Mouse (Mus musculus): Measurements from ENCODE around the gene Ramp1. TPM values are rescaled to one million over a fixed set of nuclear protein-coding genes. Genes with fewer than 3 reads are reported as not detected.

Gene Ramp1
- polyA plus RNA-seq (2012; rRNA removed), result 1.9 and 2.6 TPM in 2 replicates

DNA sequence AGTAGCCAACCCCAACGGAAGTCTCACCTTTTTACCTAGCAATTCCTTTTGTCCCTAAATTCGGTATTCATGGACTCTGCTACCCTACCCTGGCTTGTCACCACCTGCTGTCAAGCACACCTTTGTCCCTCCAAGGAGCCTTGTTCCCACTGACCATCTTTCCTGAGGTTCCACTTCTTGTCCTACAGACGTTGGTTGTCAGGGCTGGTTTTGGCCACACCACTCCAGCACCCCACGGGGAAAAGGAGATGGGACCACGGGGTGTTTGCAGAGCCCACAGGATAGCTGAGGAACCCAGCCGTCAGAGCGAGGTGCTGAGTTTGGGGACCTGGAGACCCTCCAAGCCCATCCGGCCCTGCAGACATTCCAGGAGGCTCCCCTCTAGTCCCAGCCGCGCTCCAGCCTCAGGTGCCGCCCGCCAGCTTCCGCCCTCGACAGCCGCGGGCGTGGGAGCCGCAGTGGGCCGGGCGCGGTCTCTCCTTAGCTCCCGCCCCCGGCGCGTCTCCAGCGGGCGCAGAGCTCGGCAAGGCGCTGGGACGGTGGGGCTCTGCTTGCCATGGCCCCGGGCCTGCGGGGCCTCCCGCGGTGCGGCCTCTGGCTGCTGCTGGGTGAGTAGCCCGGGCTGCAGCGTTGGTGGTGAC, at the start of gene Ramp1:
TSS of gene Ramp1 (plus strand) at position 290 of the 641 bp plus-strand sequence.
- TF ChIP-seq CTCF (conservative IDR thresholded peaks at IDR 0.05; ENCODE audit: insufficient read depth, insufficient read length, low read depth, low read length) (no peak), POLR2A (IDR thresholded peaks at IDR 0.05; ENCODE audit: low read depth, low read length) (no peak)
- Histone ChIP-seq H3K4me3 (ENCODE audit: insufficient read depth, low read depth, low read length) (peak within 1 kb of the TSS; percentile 10; the same call in 1 of the 2 replicates), H3K27ac (ENCODE audit: insufficient read depth, low read depth, low read length) (no peak within 1 kb of the TSS), H3K27me3 (replicated peaks; ENCODE audit: control insufficient read depth, insufficient read depth, low read length) (no peaks in the 10 kb centered on the region), H3K36me3 (ENCODE audit: control insufficient read depth, insufficient read depth, low read length) (no peaks in the 10 kb centered on the region), H3K4me1 (ENCODE audit: control insufficient read depth, insufficient read depth, low read length) (no peaks in the 10 kb centered on the region)
- DNase-seq, result no peak
- 4% methylated on average over 37 of the region's 37 CpGs for WGBS

DNA sequence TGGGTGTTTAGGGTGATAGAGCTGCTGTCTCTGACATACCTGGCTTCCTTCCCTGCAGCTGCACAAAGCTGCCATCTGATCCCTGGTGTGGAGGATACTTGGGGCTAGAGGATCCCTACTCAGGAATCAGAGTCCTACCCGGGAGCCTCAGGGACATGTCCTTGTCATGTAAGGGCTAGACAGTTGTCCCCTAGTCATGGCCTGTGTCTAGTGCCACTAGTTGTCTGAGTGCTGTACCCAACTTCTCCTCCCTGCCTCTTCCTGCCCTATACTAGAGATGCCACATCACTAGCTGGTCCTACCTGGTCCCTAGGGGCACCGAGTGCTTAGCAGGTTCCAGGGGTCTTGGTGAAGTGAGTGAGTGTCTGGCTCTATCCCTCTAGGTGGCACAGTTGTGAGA, 42.6 kb upstream of the Ramp1 start:
- TF ChIP-seq CTCF (conservative IDR thresholded peaks at IDR 0.05; ENCODE audit: insufficient read depth, insufficient read length, low read depth, low read length), result no peak
- no peak for TF ChIP-seq POLR2A (IDR thresholded peaks at IDR 0.05; ENCODE audit: low read depth, low read length)
- WGBS, result 78% methylated on average over 2 of the region's 2 CpGs
- no peak overlapping the region for H3K4me3 ChIP-seq (ENCODE audit: insufficient read depth, low read depth, low read length)
- no peak overlapping the region for H3K27ac ChIP-seq (ENCODE audit: insufficient read depth, low read depth, low read length)
- no peaks in the 10 kb centered on the region for H3K27me3 ChIP-seq (replicated peaks; ENCODE audit: control insufficient read depth, insufficient read depth, low read length)
- H3K36me3 ChIP-seq (ENCODE audit: control insufficient read depth, insufficient read depth, low read length), result no peaks in the 10 kb centered on the region
- DNase-seq, result no peak
- H3K4me1 ChIP-seq (ENCODE audit: control insufficient read depth, insufficient read depth, low read length), result no peaks in the 10 kb centered on the region

DNA sequence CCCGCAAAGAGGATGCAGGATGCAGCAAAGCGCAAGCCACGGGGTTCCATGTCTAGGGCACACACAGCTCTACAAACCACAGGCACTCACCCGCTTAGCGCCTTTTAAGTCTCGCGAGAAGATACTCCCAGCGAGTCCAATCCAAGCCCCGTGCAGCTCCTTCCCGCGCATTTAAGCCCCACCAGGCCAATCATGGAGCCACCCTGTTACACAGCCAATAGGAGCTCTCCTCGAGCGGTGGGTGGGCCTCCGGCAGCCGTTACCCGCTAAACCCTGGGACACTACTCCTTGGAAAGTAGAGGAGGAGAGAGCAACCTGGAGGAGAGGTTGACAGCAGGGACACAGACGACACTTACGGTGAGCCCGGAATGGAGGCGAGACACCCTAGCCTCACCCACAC, 34.8 kb upstream of the Ramp1 start, which contains the start of gene Rbm44:
TSS of gene Rbm44 (plus strand) at position 277 of the 400 bp plus-strand sequence.
- TF ChIP-seq CTCF (conservative IDR thresholded peaks at IDR 0.05; ENCODE audit: insufficient read depth, insufficient read length, low read depth, low read length) (no peak), POLR2A (IDR thresholded peaks at IDR 0.05; ENCODE audit: low read depth, low read length) (no peak)
- no peaks in the 10 kb centered on the region for H3K27me3 ChIP-seq (replicated peaks; ENCODE audit: control insufficient read depth, insufficient read depth, low read length)
- WGBS, result 78% methylated on average over 20 of the region's 20 CpGs
- DNase-seq, result no peak
- H3K27ac ChIP-seq (ENCODE audit: insufficient read depth, low read depth, low read length), result no peak within 1 kb of the TSS
- no peak within 1 kb of the TSS for H3K4me3 ChIP-seq (ENCODE audit: insufficient read depth, low read depth, low read length)
- H3K36me3 ChIP-seq (ENCODE audit: control insufficient read depth, insufficient read depth, low read length), result no peaks in the 10 kb centered on the region
- H3K4me1 ChIP-seq (ENCODE audit: control insufficient read depth, insufficient read depth, low read length), result no peaks in the 10 kb centered on the region

DNA sequence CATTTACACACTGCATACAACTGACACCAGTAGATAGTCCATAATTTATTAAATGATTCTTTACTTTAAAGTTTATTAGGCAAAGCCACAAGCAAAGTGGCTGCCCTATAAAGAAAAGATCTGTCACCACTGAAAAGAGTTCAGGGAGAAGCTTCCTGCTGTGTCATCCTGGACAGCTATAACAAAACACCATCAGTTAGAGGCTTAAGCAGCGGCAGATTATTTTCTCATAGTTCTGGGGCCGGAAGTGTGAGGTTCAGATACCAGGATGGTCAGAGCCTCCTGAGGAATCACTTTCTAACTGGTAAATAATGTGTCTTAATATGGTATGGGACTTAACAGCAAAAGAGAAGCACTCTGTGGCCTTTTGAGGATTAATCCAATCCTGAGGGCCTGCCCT, 28.1 kb upstream of the Ramp1 start:
- H3K36me3 ChIP-seq (ENCODE audit: control insufficient read depth, insufficient read depth, low read length), result no peaks in the 10 kb centered on the region
- 78% methylated on average over 2 of the region's 2 CpGs for WGBS
- DNase-seq, result no peak
- TF ChIP-seq POLR2A (IDR thresholded peaks at IDR 0.05; ENCODE audit: low read depth, low read length) (no peak), CTCF (conservative IDR thresholded peaks at IDR 0.05; ENCODE audit: insufficient read depth, insufficient read length, low read depth, low read length) (no peak)
- no peak overlapping the region for H3K4me3 ChIP-seq (ENCODE audit: insufficient read depth, low read depth, low read length)
- no peaks in the 10 kb centered on the region for H3K27me3 ChIP-seq (replicated peaks; ENCODE audit: control insufficient read depth, insufficient read depth, low read length)
- H3K27ac ChIP-seq (ENCODE audit: insufficient read depth, low read depth, low read length), result no peak overlapping the region
- H3K4me1 ChIP-seq (ENCODE audit: control insufficient read depth, insufficient read depth, low read length), result no peaks in the 10 kb centered on the region

DNA sequence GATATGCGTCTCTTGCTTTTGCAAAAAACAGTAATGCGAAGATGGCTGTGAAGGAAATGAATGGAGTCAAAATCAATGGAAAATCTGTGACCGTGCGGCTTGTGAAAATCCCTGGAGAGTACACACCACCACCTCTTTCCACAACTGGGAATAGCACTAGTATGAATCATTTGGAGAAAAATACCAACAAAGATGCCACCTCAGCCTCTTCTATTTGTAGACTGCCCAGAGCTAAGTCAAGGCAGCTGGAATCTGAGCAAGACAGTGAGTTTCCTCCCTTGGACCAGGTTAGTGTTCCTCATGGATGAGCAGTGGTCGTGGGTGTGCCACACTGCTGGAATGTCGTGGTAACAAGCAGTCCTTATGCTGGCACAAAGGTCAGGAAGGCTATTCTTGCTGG, 12.8 kb upstream of the Ramp1 start:
- H3K4me1 ChIP-seq (ENCODE audit: control insufficient read depth, insufficient read depth, low read length), result no peaks in the 10 kb centered on the region
- DNase-seq, result no peak
- no peak overlapping the region for H3K27ac ChIP-seq (ENCODE audit: insufficient read depth, low read depth, low read length)
- no peak overlapping the region for H3K4me3 ChIP-seq (ENCODE audit: insufficient read depth, low read depth, low read length)
- TF ChIP-seq POLR2A (IDR thresholded peaks at IDR 0.05; ENCODE audit: low read depth, low read length), result no peak
- TF ChIP-seq CTCF (conservative IDR thresholded peaks at IDR 0.05; ENCODE audit: insufficient read depth, insufficient read length, low read depth, low read length), result no peak
- no peaks in the 10 kb centered on the region for H3K27me3 ChIP-seq (replicated peaks; ENCODE audit: control insufficient read depth, insufficient read depth, low read length)
- no peaks in the 10 kb centered on the region for H3K36me3 ChIP-seq (ENCODE audit: control insufficient read depth, insufficient read depth, low read length)
- WGBS, result 69% methylated on average over 6 of the region's 6 CpGs

DNA sequence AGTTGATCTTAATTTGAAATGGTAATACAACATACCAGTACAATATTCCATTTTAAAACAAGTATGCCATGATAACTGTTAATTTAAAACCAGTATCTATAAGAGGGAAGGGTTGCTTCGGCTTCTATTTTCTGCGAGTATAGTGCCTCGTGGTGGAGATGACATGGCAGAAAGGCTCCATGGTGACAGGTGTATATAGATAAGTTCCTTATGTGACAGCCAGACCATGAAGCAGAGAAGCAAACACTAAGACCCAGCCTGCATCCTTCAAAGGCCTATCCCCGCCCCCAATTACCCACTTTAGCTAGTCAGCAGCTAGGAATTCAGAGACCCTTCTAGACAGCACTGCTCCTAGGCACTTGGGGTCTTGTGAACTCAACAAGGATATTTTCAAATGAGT, 10.5 kb upstream of the Ramp1 start:
- DNase-seq, result no peak
- Histone ChIP-seq H3K4me1 (ENCODE audit: control insufficient read depth, insufficient read depth, low read length) (no peaks in the 10 kb centered on the region), H3K27me3 (replicated peaks; ENCODE audit: control insufficient read depth, insufficient read depth, low read length) (no peaks in the 10 kb centered on the region), H3K4me3 (ENCODE audit: insufficient read depth, low read depth, low read length) (no peak overlapping the region), H3K36me3 (ENCODE audit: control insufficient read depth, insufficient read depth, low read length) (no peaks in the 10 kb centered on the region), H3K27ac (ENCODE audit: insufficient read depth, low read depth, low read length) (no peak overlapping the region)
- WGBS, result 88% methylated on average over 4 of the region's 4 CpGs
- no peak for TF ChIP-seq CTCF (conservative IDR thresholded peaks at IDR 0.05; ENCODE audit: insufficient read depth, insufficient read length, low read depth, low read length)
- no peak for TF ChIP-seq POLR2A (IDR thresholded peaks at IDR 0.05; ENCODE audit: low read depth, low read length)

DNA sequence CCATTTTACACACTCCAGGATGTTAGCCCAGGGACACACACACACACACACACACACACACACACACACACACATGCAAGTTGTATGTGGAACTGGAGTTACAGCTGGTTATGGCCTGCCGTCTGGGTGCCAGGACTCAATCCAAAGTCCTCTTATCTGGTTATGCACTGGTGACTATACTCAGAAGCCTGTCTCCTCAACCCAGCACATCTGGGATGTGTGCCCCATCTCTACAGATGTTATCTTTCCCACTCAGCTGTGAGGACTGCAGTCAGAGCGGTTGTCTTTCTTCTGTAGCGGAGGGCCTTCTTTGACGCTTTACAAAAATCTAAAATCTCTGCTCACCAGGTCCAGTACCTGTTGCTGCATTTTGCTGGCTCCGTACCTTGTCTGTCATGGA, 4.8 kb upstream of the Ramp1 start:
- no peak for DNase-seq
- H3K4me3 ChIP-seq (ENCODE audit: insufficient read depth, low read depth, low read length), result no peak overlapping the region
- TF ChIP-seq POLR2A (IDR thresholded peaks at IDR 0.05; ENCODE audit: low read depth, low read length) (no peak), CTCF (conservative IDR thresholded peaks at IDR 0.05; ENCODE audit: insufficient read depth, insufficient read length, low read depth, low read length) (no peak)
- no peaks in the 10 kb centered on the region for H3K4me1 ChIP-seq (ENCODE audit: control insufficient read depth, insufficient read depth, low read length)
- no peak overlapping the region for H3K27ac ChIP-seq (ENCODE audit: insufficient read depth, low read depth, low read length)
- H3K27me3 ChIP-seq (replicated peaks; ENCODE audit: control insufficient read depth, insufficient read depth, low read length), result no peaks in the 10 kb centered on the region
- WGBS, result 94% methylated on average over 5 of the region's 5 CpGs
- no peaks in the 10 kb centered on the region for H3K36me3 ChIP-seq (ENCODE audit: control insufficient read depth, insufficient read depth, low read length)
